12 mouse cellular contexts compared by ENCODE assay signal in the genomic region with DNA sequence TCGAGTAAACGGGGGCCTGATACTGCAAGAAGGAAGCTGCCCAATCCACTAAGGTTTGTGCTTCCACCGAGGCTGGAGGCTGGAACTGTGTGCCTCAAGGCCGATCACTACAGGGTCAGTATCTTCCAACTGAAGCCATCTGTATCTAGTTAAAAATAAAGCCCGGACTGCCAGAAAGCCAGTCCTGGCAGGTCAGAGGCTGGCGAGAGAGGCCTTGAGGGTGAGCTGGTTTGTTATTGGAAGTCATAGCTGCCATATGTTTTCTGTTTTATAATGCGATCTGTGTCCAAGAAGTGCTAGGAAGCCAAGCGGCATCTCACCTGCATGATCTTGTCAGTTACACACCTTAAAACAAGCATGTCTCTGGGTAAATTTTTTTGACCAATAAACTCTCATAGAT.
"Had no signal": no experiment of that assay in that cellular context is flagged by ENCODE, and none has a peak within 500 bp of the region (broad histone marks: within the 10 kb centered on the region; RNA-seq: fewer than 3 reads in every experiment).

No protein-coding gene starts in this region.

- H3K4me1 ChIP-seq: liver, embryonic 12.5 days; megakaryocyte, embryonic 14.5 days; midbrain, embryonic 12.5 days had no signal

- ATAC-seq: liver, embryonic 12.5 days had no signal

- H3K27me3 ChIP-seq: liver, embryonic 12.5 days; megakaryocyte, embryonic 14.5 days; midbrain, embryonic 12.5 days had no signal

- H3K27ac ChIP-seq: layer of hippocampus, adult 2 months; limb, embryonic 10.5 days; liver, embryonic 12.5 days; midbrain, embryonic 12.5 days had no signal

- H3K4me3 ChIP-seq: layer of hippocampus, adult 2 months; limb, embryonic 10.5 days; liver, embryonic 12.5 days; megakaryocyte, embryonic 14.5 days; midbrain, embryonic 12.5 days had no signal

- DNase-seq: kidney, postnatal 10 days; kidney, postnatal 4 days; lung, embryonic 14.5 days; lung, postnatal 10 days; lung, postnatal 4 days; right cerebral cortex, postnatal 14 days; thymus, postnatal 36 days had no signal
